Comparison of ENCODE assay signal across 11 mouse cellular contexts in genomic region chr10:83320870-83321269, GRCm38 (mm10). TPM values are rescaled to one million over a fixed set of nuclear protein-coding genes. Genes with fewer than 3 reads are reported as not detected.
DNase-seq lines count a peak whose midpoint lies in the region.
"Had no signal": no experiment of that assay in that cellular context is flagged by ENCODE, and none has a peak within 500 bp of the region (broad histone marks: within the 10 kb centered on the region; RNA-seq: fewer than 3 reads in every experiment).

No protein-coding gene starts in this region.

- intact Hi-C loops in gastrocnemius, postnatal 14 days (cut with DNase I; ENCODE audit: low total_unique reads) = no loop called here

- DNase-seq in gastrocnemius, adult 18-20 months (ENCODE audit: low spot score) = peak; percentile 8
- no peak for DNase-seq in gastrocnemius, postnatal 14 days
- peak; percentile 85 for DNase-seq in NIH3T3 (ENCODE audit: low read depth)
- peak; percentile 63 to 80 for DNase-seq in cerebellum, adult 18-20 months
- DNase-seq in gonadal fat pad, adult 2 months (ENCODE audit: low read depth) = peak; percentile 52
- DNase-seq in kidney, adult 11 months = no peak
- DNase-seq in kidney, adult 8-10 months = no peak
- no peak for DNase-seq in ovary, postnatal 14 days (ENCODE audit: low spot score)
- DNase-seq: heart, postnatal 4 days; lung, embryonic 14.5 days; thymus, postnatal 36 days had no signal

RNA-seq across cellular contexts. Expression of gene Slc41a2, which starts 16.8 kb away (rescaled TPM):
- under 1 TPM; 0.50 to 0.53 TPM for total RNA-seq in gastrocnemius, adult 18-20 months (2021)
- 1 to 10 TPM; 1.4 to 1.8 TPM for total RNA-seq in gastrocnemius, postnatal 14 days (2021)
- polyA plus RNA-seq in gonadal fat pad, adult 2 months (2012; rRNA removed) = 22.7 and 33.6 TPM in 2 replicates

RNA-seq across cellular contexts. Expression of gene D10Wsu102e, which starts 39.2 kb away (rescaled TPM):
- total RNA-seq in gastrocnemius, adult 18-20 months (2021) = under 1 TPM; 0.45 to 0.53 TPM
- total RNA-seq in gastrocnemius, postnatal 14 days (2021) = under 1 TPM; 0.64 to 0.70 TPM
- polyA plus RNA-seq in gonadal fat pad, adult 2 months (2012; rRNA removed) = 0.36 and 0.38 TPM in 2 replicates

Comparison
In these comparisons a context has a peak if more than half of its experiments do, and no peak if none do; other contexts are left out.
1. DNase-seq: peak in gastrocnemius, adult 18-20 months (single experiment), NIH3T3 (single experiment), cerebellum, adult 18-20 months (2 of 2) and gonadal fat pad, adult 2 months (single experiment); none in gastrocnemius, postnatal 14 days (single experiment), kidney, adult 11 months (single experiment), kidney, adult 8-10 months (0 of 2) and ovary, postnatal 14 days (single experiment).